9 mouse cellular contexts compared by ENCODE assay signal in genomic region chr8:122433269-122433905, GRCm38 (mm10). TPM values are rescaled to one million over a fixed set of nuclear protein-coding genes. Genes with fewer than 3 reads are reported as not detected.
DNase-seq lines count a peak whose midpoint lies in the region; ATAC-seq lines count a peak whose summit lies in the region.
"Had no signal": no experiment of that assay in that cellular context is flagged by ENCODE, and none has a peak within 500 bp of the region (broad histone marks: within the 10 kb centered on the region; RNA-seq: fewer than 3 reads in every experiment).

No protein-coding gene starts in this region.

- H3K4me2 ChIP-seq in heart, embryonic 14.5 days (ENCODE audit: low read length) = peak overlapping the region; percentile 91
- peak overlapping the region; percentile 75 for H3K4me2 ChIP-seq in intestine, embryonic 14.5 days (ENCODE audit: low read length)
- H3K4me2 ChIP-seq in midbrain, embryonic 15.5 days = no peak overlapping the region

- ATAC-seq in heart, embryonic 14.5 days (ENCODE audit: insufficient number of reproducible peaks, insufficient read depth, low FRiP score, low read depth) = 0 out of 2 replicates have a peak, but pooled peaks have one; percentile 5
- peak; percentile 30 for ATAC-seq in common myeloid progenitor, adult 5-6 weeks (replicated peaks; ENCODE audit: low read depth, poor library complexity, severe bottlenecking)
- peak; percentile 2; the same call in 1 of the 2 replicates for ATAC-seq in intestine, embryonic 14.5 days (replicated peaks; ENCODE audit: low FRiP score, low TSS enrichment, low read depth)
- peak; percentile 25; the same call in 1 of the 2 replicates for ATAC-seq in midbrain, embryonic 15.5 days (replicated peaks)

- 0 out of 2 replicates have a peak, but pooled peaks cover 3% of the 10 kb centered on the region for H3K9me3 ChIP-seq in heart, embryonic 14.5 days (ENCODE audit: control insufficient read depth, low read length)
- H3K9me3 ChIP-seq in intestine, embryonic 14.5 days (ENCODE audit: control insufficient read depth, low read length) = no peaks in the 10 kb centered on the region
- H3K9me3 ChIP-seq in midbrain, embryonic 15.5 days = no peaks in the 10 kb centered on the region

- peaks cover 16 to 29% of the 10 kb centered on the region in 2 experiments for H3K4me1 ChIP-seq in heart, embryonic 14.5 days (ENCODE audit: control insufficient read depth in 2 of 2, insufficient read depth in 2 of 2, low read length in 2 of 2)
- peaks cover 28% of the 10 kb centered on the region for H3K4me1 ChIP-seq in intestine, embryonic 14.5 days (replicated peaks; ENCODE audit: control insufficient read depth, insufficient read depth, low read length)
- peaks cover 13% of the 10 kb centered on the region for H3K4me1 ChIP-seq in midbrain, embryonic 15.5 days

- no peak for DNase-seq in heart, adult 18-20 months
- no peak for DNase-seq in intestine, embryonic 14.5 days (ENCODE audit: low spot score)
- no peak for DNase-seq in cerebellum, adult 9-10 months
- no peak for DNase-seq in adrenal gland, postnatal 36 days
- DNase-seq in gastrocnemius, postnatal 25 days = no peak

- no peak overlapping the region; a peak in 1 of 4 replicates for H3K4me3 ChIP-seq in heart, embryonic 14.5 days (ENCODE audit: control insufficient read depth in 1 of 2, insufficient read depth in 1 of 2, low read depth in 1 of 2, low read length in 2 of 2)
- peak overlapping the region; percentile 37; the same call in 1 of the 2 replicates for H3K4me3 ChIP-seq in intestine, embryonic 14.5 days (ENCODE audit: low read depth, low read length)
- H3K4me3 ChIP-seq in midbrain, embryonic 15.5 days = no peak overlapping the region

- H3K27me3 ChIP-seq in heart, embryonic 14.5 days (ENCODE audit: control insufficient read depth, insufficient read depth, low read length) = no peaks in the 10 kb centered on the region
- no peaks in the 10 kb centered on the region for H3K27me3 ChIP-seq in intestine, embryonic 14.5 days (replicated peaks; ENCODE audit: control insufficient read depth, insufficient read depth, low read length)
- H3K27me3 ChIP-seq in midbrain, embryonic 15.5 days (replicated peaks) = no peaks in the 10 kb centered on the region

- H3K9ac ChIP-seq in heart, embryonic 14.5 days (ENCODE audit: low read length) = no peak overlapping the region
- no peak overlapping the region; the same call in 1 of the 2 replicates for H3K9ac ChIP-seq in intestine, embryonic 14.5 days (ENCODE audit: low read length)
- no peak overlapping the region for H3K9ac ChIP-seq in midbrain, embryonic 15.5 days

- peaks cover 26% of the 10 kb centered on the region for H3K36me3 ChIP-seq in heart, embryonic 14.5 days (ENCODE audit: control insufficient read depth, insufficient read depth, low read length)
- peaks cover 30% of the 10 kb centered on the region for H3K36me3 ChIP-seq in intestine, embryonic 14.5 days (ENCODE audit: control insufficient read depth, insufficient read depth, low read length)
- peaks cover 26% of the 10 kb centered on the region for H3K36me3 ChIP-seq in midbrain, embryonic 15.5 days (replicated peaks)

- peak overlapping the region in 1 of 2 experiments; percentile 74; a peak in 2 of 4 replicates for H3K27ac ChIP-seq in heart, embryonic 14.5 days (replicated peaks in 1 of 2; ENCODE audit: control insufficient read depth in 1 of 2, insufficient read depth in 1 of 2, low read depth in 2 of 2, low read length in 2 of 2)
- H3K27ac ChIP-seq in intestine, embryonic 14.5 days (ENCODE audit: low read depth) = peak overlapping the region; percentile 76
- H3K27ac ChIP-seq in midbrain, embryonic 15.5 days = no peak overlapping the region

- WGBS in heart, embryonic 14.5 days = 65% methylated on average over 11 of the region's 11 CpGs
- 61% methylated on average over 11 of the region's 11 CpGs for WGBS in intestine, embryonic 14.5 days
- 70% methylated on average over 11 of the region's 11 CpGs for WGBS in midbrain, embryonic 15.5 days

RNA-seq across cellular contexts. Expression of gene Cyba, which starts 0.7 kb away (rescaled TPM):
- 194 and 196 TPM in 2 replicates for polyA plus RNA-seq in heart, embryonic 14.5 days (2014; fragmentation: Nextera tagmentation; extraction: Ambion mirVana)
- total RNA-seq in heart, adult 18-20 months (2021) = 10 to 100 TPM; 48.8 to 51.3 TPM
- 42.2 and 44.6 TPM in 2 replicates for total RNA-seq in common myeloid progenitor, adult 5-6 weeks (2017)
- polyA plus RNA-seq in intestine, embryonic 14.5 days (2014; fragmentation: Nextera tagmentation; extraction: Ambion mirVana) = 297 and 307 TPM in 2 replicates
- 33.6 and 35.1 TPM in 2 replicates for polyA plus RNA-seq in midbrain, embryonic 15.5 days (2015; fragmentation: Nextera tagmentation; extraction: Ambion mirVana)
- total RNA-seq in adrenal gland, postnatal 36 days (2021) = 10 to 100 TPM; 25.6 to 36.8 TPM
- total RNA-seq in gastrocnemius, postnatal 25 days (2021) = 1 to 10 TPM; 7.6 to 8.9 TPM

RNA-seq across cellular contexts. Expression of gene Mvd, which starts 9.8 kb away (rescaled TPM):
- 14.4 and 17.9 TPM in 2 replicates for polyA plus RNA-seq in heart, embryonic 14.5 days (2014; fragmentation: Nextera tagmentation; extraction: Ambion mirVana)
- 1 to 10 TPM; 3.9 to 5.0 TPM for total RNA-seq in heart, adult 18-20 months (2021)
- 1.2 and 3.2 TPM in 2 replicates for total RNA-seq in common myeloid progenitor, adult 5-6 weeks (2017)
- polyA plus RNA-seq in intestine, embryonic 14.5 days (2014; fragmentation: Nextera tagmentation; extraction: Ambion mirVana) = 52.6 and 60.2 TPM in 2 replicates
- 62.3 and 68.3 TPM in 2 replicates for polyA plus RNA-seq in midbrain, embryonic 15.5 days (2015; fragmentation: Nextera tagmentation; extraction: Ambion mirVana)
- total RNA-seq in adrenal gland, postnatal 36 days (2021) = 10 to 100 TPM; 23.2 to 30.3 TPM
- 1 to 10 TPM; 4.2 to 5.2 TPM for total RNA-seq in gastrocnemius, postnatal 25 days (2021)

RNA-seq across cellular contexts. Expression of gene Il17c, which starts 11.6 kb away (rescaled TPM):
- polyA plus RNA-seq in heart, embryonic 14.5 days (2014; fragmentation: Nextera tagmentation; extraction: Ambion mirVana) = not detected in 2 replicates
- total RNA-seq in heart, adult 18-20 months (2021) = not detected
- total RNA-seq in common myeloid progenitor, adult 5-6 weeks (2017) = 0.96 TPM in 1 of 2 replicates, not detected in the other
- not detected in 2 replicates for polyA plus RNA-seq in intestine, embryonic 14.5 days (2014; fragmentation: Nextera tagmentation; extraction: Ambion mirVana)
- polyA plus RNA-seq in midbrain, embryonic 15.5 days (2015; fragmentation: Nextera tagmentation; extraction: Ambion mirVana) = 0.26 TPM in 1 of 2 replicates, not detected in the other
- total RNA-seq in adrenal gland, postnatal 36 days (2021) = not detected
- total RNA-seq in gastrocnemius, postnatal 25 days (2021) = not detected
- total RNA-seq: gastrocnemius, postnatal 4 days had no signal

RNA-seq across cellular contexts. Expression of gene Snai3, which starts 27.1 kb away (rescaled TPM):
- 2.6 TPM in 2 replicates for polyA plus RNA-seq in heart, embryonic 14.5 days (2014; fragmentation: Nextera tagmentation; extraction: Ambion mirVana)
- 1 to 10 TPM; 2.2 to 4.4 TPM for total RNA-seq in heart, adult 18-20 months (2021)
- not detected in 2 replicates for total RNA-seq in common myeloid progenitor, adult 5-6 weeks (2017)
- 1.1 and 1.3 TPM in 2 replicates for polyA plus RNA-seq in intestine, embryonic 14.5 days (2014; fragmentation: Nextera tagmentation; extraction: Ambion mirVana)
- not detected in 2 replicates for polyA plus RNA-seq in midbrain, embryonic 15.5 days (2015; fragmentation: Nextera tagmentation; extraction: Ambion mirVana)
- not detected for total RNA-seq in adrenal gland, postnatal 36 days (2021)
- 10 to 100 TPM in 1 of 2 experiments, 1 to 10 TPM in 1; 5.4 to 11.7 TPM for total RNA-seq in gastrocnemius, postnatal 25 days (2021)

RNA-seq across cellular contexts. Expression of gene Rnf166, which starts 42.5 kb away (rescaled TPM):
- polyA plus RNA-seq in heart, embryonic 14.5 days (2014; fragmentation: Nextera tagmentation; extraction: Ambion mirVana) = 39.8 and 40.8 TPM in 2 replicates
- total RNA-seq in heart, adult 18-20 months (2021) = 10 to 100 TPM; 42.1 to 51.7 TPM
- total RNA-seq in common myeloid progenitor, adult 5-6 weeks (2017) = 28.9 and 31.6 TPM in 2 replicates
- polyA plus RNA-seq in intestine, embryonic 14.5 days (2014; fragmentation: Nextera tagmentation; extraction: Ambion mirVana) = 31.4 and 34.0 TPM in 2 replicates
- 34.3 and 41.5 TPM in 2 replicates for polyA plus RNA-seq in midbrain, embryonic 15.5 days (2015; fragmentation: Nextera tagmentation; extraction: Ambion mirVana)
- 10 to 100 TPM; 37.3 to 59.9 TPM for total RNA-seq in adrenal gland, postnatal 36 days (2021)
- 10 to 100 TPM; 24.7 to 30.7 TPM for total RNA-seq in gastrocnemius, postnatal 25 days (2021)
